Mouse (Mus musculus) adrenal gland, adult 8-10 months (tissue): ENCODE results near the gene Vmn1r5. TPM values are rescaled to one million over a fixed set of nuclear protein-coding genes. Genes with fewer than 3 reads are reported as not detected.
A peak's percentile ranks its signal among the peaks of the same experiment; 100 is the strongest.
"Not testable (repeated sequence)": the region's sequence is repeated elsewhere in the genome, so short reads cannot be mapped to it uniquely, and the experiment has no call there.

ENCODE experiments used
- DNase-seq: peaks from one replicate; pipeline ENCODE4 v3.0.0; 2022
- total RNA-seq, 4 experiments: library from RNA; stranded (reverse); gene quantifications; 2 replicates each; pipeline ENCODE4 v1.2.4; 2022

Gene Vmn1r5
- total RNA-seq = not detected

DNA sequence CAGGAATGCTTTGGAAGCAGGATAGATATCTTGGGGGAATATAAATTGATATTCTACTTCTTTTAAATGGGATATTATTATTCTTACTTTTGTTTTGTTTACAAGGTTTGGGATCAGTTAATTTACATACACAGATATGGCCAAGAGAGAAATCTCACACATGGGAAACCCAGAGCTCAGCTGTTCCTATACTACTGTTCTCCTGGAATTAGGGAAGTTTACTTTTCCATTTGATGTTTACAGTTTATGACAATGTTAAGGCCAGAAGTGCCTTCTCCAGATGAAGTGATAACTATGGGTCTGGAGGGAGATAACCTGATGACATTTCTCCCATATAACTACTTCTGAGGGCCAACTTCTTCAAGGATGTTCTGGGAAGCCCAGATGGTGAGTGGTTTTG lies at the start of gene Vmn1r5:
Vmn1r5 (plus strand) TSS at position 301 of the 400 bp plus-strand sequence.
- DNase-seq = no peak

DNA sequence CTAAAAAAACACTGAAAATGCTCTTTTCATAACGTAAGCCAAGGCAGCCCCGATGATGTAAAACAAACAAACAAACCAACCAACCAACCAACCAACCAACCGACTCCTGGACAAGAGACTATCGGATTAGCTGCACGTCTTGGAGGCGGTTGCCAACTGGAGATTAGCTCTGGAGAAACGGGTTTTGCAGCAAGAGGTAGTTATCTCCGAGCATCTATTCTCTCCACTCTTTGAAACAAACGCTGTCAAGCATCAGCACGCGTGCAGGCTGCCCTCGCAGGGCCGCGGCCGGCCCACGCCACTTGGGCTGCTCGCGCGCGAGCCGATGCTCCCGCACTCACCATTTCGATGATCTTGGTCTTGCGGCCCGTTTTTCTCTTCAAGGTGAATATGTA lies 46.7 kb upstream of the Vmn1r5 start:
- no peak for DNase-seq

DNA sequence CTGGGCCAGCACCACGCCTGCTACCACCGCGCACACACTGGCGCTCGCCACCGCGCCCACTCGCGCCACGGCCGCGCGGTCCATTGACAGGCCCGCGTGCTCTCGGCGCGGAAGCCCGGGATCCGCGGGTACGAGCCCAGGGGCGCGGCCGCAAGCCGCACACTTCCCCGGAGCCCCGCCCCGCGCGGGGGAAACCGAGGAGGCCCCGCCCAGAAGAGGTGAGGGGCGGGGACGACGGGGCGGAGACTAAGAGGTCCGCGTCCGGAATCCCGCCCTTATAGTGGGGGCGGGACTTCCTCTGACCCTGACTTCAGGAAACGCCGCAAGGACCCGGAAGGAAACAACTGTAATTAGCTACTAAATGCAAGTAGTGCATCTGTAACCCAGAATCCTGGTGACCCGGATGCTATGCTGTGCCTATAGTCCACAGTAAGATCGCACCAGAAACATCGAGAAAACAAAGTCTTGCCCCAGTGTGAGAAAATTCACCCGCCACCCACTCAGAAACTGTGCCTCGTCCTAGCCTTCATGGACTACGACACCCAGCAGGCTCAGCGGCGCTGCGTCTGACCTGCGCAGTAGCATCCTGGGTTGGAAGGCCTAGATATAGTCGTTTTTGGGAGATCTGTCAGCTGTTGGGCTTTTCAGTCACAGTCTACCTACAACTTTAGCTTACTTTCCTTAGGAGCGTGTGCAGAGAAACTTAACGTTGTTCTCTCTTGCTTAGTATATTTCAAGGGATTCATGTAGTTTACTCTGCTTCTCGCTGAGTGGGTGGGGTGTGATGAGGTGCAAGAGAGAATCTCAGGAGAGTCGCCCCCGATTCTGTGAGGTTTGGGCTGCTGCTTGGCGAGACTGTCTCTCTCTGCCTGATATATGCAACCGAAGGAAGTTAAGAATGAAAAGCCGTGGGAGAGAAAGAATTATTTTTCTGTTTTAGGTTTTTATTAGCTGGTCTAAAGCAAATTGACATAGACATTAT lies 46.1 kb upstream of the Vmn1r5 start, which contains the start of the genes Nt5c3 and Vmn1r4:
Nt5c3 (minus strand) TSS at position 207 of the 982 bp plus-strand sequence.
Vmn1r4 (plus strand) TSS at position 290 of the 982 bp plus-strand sequence.
- DNase-seq = peak; percentile 90

DNA sequence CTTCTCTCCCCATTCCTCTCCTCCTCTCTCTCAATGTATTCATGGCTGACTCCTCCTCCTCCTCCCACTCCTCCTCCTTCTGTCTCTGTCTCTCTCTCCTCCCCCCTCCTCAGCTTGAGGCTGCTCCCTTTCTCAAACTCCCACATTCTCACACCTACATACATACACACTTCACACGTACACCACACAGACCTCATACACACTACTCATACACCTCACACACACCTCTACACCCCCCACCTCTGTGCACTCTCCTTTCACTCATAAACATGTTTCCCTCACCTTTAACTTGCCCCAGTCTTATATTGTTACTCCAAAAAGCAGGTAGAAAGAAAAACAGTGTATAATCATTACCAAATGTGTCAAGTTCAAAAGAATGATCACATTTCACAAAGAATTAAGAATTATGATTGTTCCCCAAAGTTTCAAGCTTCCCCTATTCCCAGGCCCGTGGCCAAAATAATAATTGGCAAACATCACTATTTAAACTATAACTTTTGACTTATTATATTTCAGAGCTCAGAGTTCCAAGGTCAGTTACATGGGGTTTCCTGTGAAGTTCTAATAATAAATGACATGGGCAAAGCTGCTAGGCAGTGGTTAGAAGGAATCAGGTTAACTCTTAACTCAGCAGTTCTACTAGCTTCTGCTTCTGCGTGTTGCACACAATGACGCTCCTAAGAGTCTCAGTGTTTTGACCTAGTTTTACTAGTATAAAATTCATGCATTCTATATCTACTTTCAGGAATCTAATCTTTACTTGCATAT lies 38.2 kb upstream of the Vmn1r5 start:
- no peak for DNase-seq

DNA sequence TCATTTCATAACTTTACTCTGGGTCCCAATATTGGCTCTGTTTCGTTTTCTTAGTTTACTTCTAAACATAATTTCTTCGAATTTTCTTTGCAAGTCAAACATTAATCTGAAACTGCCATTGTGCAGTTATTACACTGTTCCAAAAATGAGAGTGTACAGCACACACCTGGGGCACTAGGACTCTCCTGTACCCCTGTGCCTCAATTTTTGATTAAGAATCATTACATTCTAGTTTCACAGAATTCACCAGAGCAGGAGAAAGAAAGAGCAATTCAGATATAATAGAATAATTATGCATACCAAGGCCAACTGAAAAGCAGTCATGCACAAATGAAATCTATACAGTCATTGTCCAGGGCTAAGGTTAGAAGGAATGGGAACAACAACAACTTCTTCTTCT lies 37.6 kb upstream of the Vmn1r5 start:
- no peak for DNase-seq

DNA sequence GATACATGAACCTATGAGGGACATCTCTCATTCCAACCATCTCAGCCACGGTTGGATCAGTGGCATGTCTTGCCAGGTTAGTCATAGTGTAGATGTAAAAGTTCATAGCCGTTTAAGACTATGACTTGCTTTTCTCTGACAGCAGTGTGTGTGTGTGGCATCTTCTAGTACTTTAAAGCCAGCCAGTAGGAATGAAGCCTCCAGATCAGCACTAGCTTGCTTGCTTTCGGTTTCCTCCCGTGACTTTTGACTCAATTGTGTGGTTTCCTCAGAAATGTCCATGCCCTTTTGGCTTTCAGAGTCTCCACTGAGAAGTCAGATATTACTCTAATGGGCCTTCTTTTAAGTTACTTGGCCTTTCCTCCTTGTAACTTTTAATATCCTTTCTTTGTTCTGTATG lies 35.7 kb upstream of the Vmn1r5 start:
- DNase-seq = no peak

DNA sequence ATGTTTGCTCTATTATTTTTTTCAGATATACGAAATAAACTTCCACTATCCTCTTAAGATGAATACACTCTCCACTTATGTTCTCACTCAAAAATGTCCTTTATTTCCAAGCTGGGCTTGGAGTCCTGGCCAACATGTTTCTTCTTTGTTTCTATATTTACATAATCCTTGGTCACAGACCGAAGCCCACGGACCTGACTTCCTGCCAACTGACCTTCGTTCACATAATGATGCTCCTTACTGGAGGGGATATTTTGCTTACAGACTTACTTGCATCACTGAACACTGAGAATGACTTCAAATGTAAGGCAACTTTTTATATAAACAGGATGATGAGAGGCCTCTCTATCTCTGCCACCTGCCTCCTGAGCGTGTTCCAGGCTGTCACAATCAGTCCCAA lies 13.6 kb upstream of the Vmn1r5 start:
- no peak for DNase-seq

DNA sequence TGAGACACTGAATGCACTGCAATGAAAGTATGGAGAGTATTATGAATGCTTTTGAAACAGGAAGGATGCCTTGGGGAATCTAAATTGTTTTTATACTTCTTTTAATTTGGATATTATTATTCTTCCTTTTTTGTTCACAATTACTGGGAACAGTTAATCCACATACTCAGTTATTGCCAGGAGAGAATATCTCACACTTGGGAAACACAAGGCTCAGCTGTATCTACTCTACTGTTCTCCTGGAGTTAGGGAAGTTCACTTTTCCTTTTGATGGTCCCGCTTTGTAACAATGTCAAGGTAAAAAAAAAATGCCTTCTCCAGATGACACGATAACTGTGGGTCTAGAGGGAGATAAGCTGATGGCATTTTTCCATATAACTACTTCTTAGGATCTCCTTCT lies 26.9 kb downstream of the Vmn1r5 start, which contains the start of gene Vmn1r6:
Vmn1r6 (plus strand) TSS at position 301 of the 400 bp plus-strand sequence.
- DNase-seq = no peak

DNA sequence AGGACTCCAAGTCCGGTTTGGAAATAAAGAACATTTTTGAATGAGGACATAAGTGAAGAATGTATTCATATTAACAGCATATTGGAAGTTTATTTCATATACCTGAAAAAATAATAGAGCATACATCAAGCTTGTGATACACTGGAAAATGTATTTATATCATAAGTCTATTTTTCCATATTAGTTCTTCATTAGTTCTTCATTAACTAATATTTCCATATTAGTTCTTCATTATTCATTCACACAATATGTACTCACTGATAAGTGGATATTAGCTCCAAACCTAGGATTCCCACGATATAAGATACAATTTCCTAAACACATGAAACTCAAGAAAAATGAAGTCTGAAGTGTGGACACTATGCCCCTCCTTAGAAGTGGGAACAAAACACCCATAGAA lies 55.2 kb downstream of the Vmn1r5 start, which contains the start of gene Vmn1r7:
Vmn1r7 (minus strand) TSS at position 101 of the 400 bp plus-strand sequence.
- not testable (repeated sequence) for DNase-seq

DNA sequence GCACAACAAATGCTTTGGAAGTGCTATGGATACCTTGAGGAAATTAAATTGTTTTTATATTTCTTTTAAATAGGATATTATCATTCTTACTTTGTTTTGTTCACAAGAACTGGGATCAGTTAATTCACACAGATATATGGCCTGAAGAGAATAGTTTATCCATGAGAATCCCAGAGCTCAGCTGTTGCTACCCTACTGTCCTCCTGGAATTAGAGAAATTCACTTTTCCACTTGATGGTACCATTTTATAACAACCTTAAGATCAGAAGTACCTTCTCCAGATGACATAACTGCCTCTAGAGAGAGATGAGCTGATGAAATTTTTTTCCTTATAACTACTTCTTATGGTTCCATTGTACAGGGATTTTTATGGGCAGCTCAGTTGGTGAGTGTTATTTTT lies 61.9 kb downstream of the Vmn1r5 start, which contains the start of gene Vmn1r8:
Vmn1r8 (plus strand) TSS at position 301 of the 400 bp plus-strand sequence.
- no peak for DNase-seq

DNA sequence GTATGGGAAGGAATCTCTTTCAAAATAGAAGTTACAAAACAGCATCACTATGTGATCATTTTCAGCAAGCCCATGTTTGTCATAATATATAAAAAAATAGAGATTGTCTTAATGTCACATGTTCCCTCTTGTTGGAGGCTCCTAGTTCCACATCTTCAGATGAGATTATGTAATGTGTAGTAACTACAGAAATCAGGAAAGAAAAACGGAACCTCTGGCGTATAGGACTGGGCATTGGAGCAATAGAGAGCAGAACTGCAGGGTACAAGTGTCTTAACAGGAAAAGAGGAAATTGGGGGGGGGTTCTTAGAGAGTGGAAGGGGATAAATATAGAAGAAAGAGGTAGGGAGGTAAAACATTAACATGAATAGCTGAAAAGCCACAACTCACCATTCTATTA lies 64.6 kb downstream of the Vmn1r5 start:
- no peak for DNase-seq

Other genes starting within 250 kb of the Vmn1r5 start
- gene Kbtbd2, start 172.5 kb upstream of the Vmn1r5 start, total RNA-seq = 10 to 100 TPM; 31.8 to 37.0 (median 33.8) TPM
- 100 to 1,000 TPM in 1 of 4 experiments, 10 to 100 TPM in 3; 72.5 to 109 (median 90.2) TPM for gene Fkbp9, start 138.2 kb upstream of the Vmn1r5 start, total RNA-seq
- 10 to 100 TPM; 24.7 to 34.6 (median 29.4) TPM for gene Nt5c3, start 46.3 kb upstream of the Vmn1r5 start, total RNA-seq
- 1 to 10 TPM in 1 of 4 experiments, under 1 TPM in 3; 0.46 to 1.1 (median 0.52) TPM for gene Vmn1r4, start 46.3 kb upstream of the Vmn1r5 start, total RNA-seq
- under 1 TPM in 1 of 4 experiments, not detected in 3; 0.03 TPM for gene Vmn1r6, start 27.0 kb downstream of the Vmn1r5 start, total RNA-seq
- not detected for gene Vmn1r7, start 55.1 kb downstream of the Vmn1r5 start, total RNA-seq
- gene Vmn1r8, start 62.0 kb downstream of the Vmn1r5 start, total RNA-seq = not detected
- gene Vmn1r9, start 96.5 kb downstream of the Vmn1r5 start, total RNA-seq = not detected
- gene Vmn1r10, start 139.2 kb downstream of the Vmn1r5 start, total RNA-seq = not detected
- gene Vmn1r11, start 163.2 kb downstream of the Vmn1r5 start, total RNA-seq = not detected
- not detected for gene Vmn1r12, start 186.6 kb downstream of the Vmn1r5 start, total RNA-seq
- gene Vmn1r13, start 233.0 kb downstream of the Vmn1r5 start, total RNA-seq = not detected